In genomic region chr19:42061443-42061842, GRCm38 (mm10) we compare ENCODE assay signal across 28 mouse cellular contexts. TPM values are rescaled to one million over a fixed set of nuclear protein-coding genes. Genes with fewer than 3 reads are reported as not detected.
DNase-seq lines count a peak whose midpoint lies in the region; ATAC-seq and TF ChIP-seq lines count a peak whose summit lies in the region.
"Had no signal": no experiment of that assay in that cellular context is flagged by ENCODE, and none has a peak within 500 bp of the region (broad histone marks: within the 10 kb centered on the region; RNA-seq: fewer than 3 reads in every experiment).

No protein-coding gene starts in this region.

- no peaks in the 10 kb centered on the region for H3K4me1 ChIP-seq in liver, adult 2 months (ENCODE audit: control insufficient read depth, insufficient read depth, low read length)
- H3K4me1 ChIP-seq: embryonic facial prominence, embryonic 12.5 days; forebrain, embryonic 13.5 days; hindbrain, embryonic 10.5 days; limb, embryonic 13.5 days; lung, embryonic 15.5 days; megakaryocyte, embryonic 14.5 days; midbrain, embryonic 13.5 days had no signal

- no peak overlapping the region for H3K9ac ChIP-seq in liver, adult 2 months (ENCODE audit: low read depth, low read length)
- H3K9ac ChIP-seq: embryonic facial prominence, embryonic 12.5 days; forebrain, embryonic 13.5 days; limb, embryonic 13.5 days; lung, embryonic 15.5 days; midbrain, embryonic 13.5 days had no signal

- peaks cover 3% of the 10 kb centered on the region; the same call in 1 of the 2 replicates for H3K79me2 ChIP-seq in liver, adult 2 months (ENCODE audit: control insufficient read depth, insufficient read depth, low read length)

- H3K27ac ChIP-seq in liver, adult 2 months (replicated peaks; ENCODE audit: insufficient read depth, low read depth, low read length), result no peak overlapping the region
- H3K27ac ChIP-seq: embryonic facial prominence, embryonic 12.5 days; forebrain, embryonic 13.5 days; hindbrain, embryonic 10.5 days; hindbrain, postnatal 0 days; limb, embryonic 13.5 days; lung, embryonic 15.5 days; midbrain, embryonic 13.5 days had no signal

- WGBS in liver, adult 2 months, result 77% methylated on average over 7 of the region's 7 CpGs

- H3K36me3 ChIP-seq in liver, adult 2 months (ENCODE audit: control insufficient read depth, insufficient read depth, low read length), result peaks cover 46% of the 10 kb centered on the region
- H3K36me3 ChIP-seq: embryonic facial prominence, embryonic 12.5 days; G1E; hindbrain, embryonic 10.5 days; limb, embryonic 13.5 days; lung, embryonic 15.5 days; midbrain, embryonic 13.5 days had no signal

- TF ChIP-seq CTCF in liver, adult 2 months (IDR thresholded peaks at IDR 0.05; ENCODE audit: low read depth, low read length), result no peak

- no peak for ATAC-seq in erythroid progenitor cell, adult 5-6 weeks (replicated peaks; ENCODE audit: low FRiP score, poor library complexity, severe bottlenecking)
- ATAC-seq: forebrain, embryonic 13.5 days; hindbrain, postnatal 0 days; midbrain, embryonic 13.5 days had no signal

- peak; percentile 46 for DNase-seq in liver, adult 2 months (ENCODE audit: extremely low read depth, low read depth, low spot score)
- DNase-seq in liver (no peak), MN1 (ENCODE audit: low spot score) (no peak)
- DNase-seq in kidney, adult 9 months, result peak; percentile 86
- DNase-seq in kidney, postnatal 25 days, result peak; percentile 58 to 86
- DNase-seq in right cerebral cortex, postnatal 4 days, result no peak
- DNase-seq: adrenal gland, adult 2 months; B cell, adult 2 months; cerebellum, adult 11 months; cerebellum, postnatal 10 days; layer of hippocampus, adult 9-11 months; lung, postnatal 36 days had no signal

- H3K4me3 ChIP-seq in liver, adult 2 months (ENCODE audit: insufficient read depth, low read depth, low read length), result no peak overlapping the region
- H3K4me3 ChIP-seq: embryonic facial prominence, embryonic 12.5 days; forebrain, embryonic 13.5 days; hindbrain, embryonic 10.5 days; limb, embryonic 13.5 days; lung, embryonic 15.5 days; megakaryocyte, embryonic 14.5 days; midbrain, embryonic 13.5 days had no signal

- TF ChIP-seq POLR2A in liver, adult 2 months (IDR thresholded peaks at IDR 0.05; ENCODE audit: extremely low read depth, insufficient read depth, low read length), result no peak

- H3K27me3 ChIP-seq in liver, adult 2 months (ENCODE audit: control insufficient read depth, insufficient read depth, low read length), result no peaks in the 10 kb centered on the region
- H3K27me3 ChIP-seq: embryonic facial prominence, embryonic 12.5 days; forebrain, embryonic 13.5 days; limb, embryonic 13.5 days; lung, embryonic 15.5 days; midbrain, embryonic 13.5 days had no signal

RNA-seq across cellular contexts. Expression of gene 4933411K16Rik, which starts 9.4 kb away (rescaled TPM):
- 13.9 and 17.1 TPM in 2 replicates for total RNA-seq in liver, adult 2 months (2014; rRNA removed)
- 3.5 and 7.0 TPM in 2 replicates for polyA plus RNA-seq in liver, adult 2 months (2012; rRNA removed)
- total RNA-seq in erythroid progenitor cell, adult 5-6 weeks (2015; ENCODE audit: low replicate concordance), result not detected in 2 replicates
- not detected in 2 replicates for total RNA-seq in erythroid progenitor cell, adult 5-6 weeks (2017; ENCODE audit: low replicate concordance)
- total RNA-seq: CH12.LX, G1E had no signal
- polyA plus RNA-seq: embryonic facial prominence, embryonic 12.5 days; forebrain, embryonic 13.5 days; G1E; heart, postnatal 0 days; hindbrain, embryonic 10.5 days; hindbrain, postnatal 0 days; lung, embryonic 15.5 days; midbrain, embryonic 13.5 days; neural tube, embryonic 11.5 days; thymus, postnatal 0 days had no signal

RNA-seq across cellular contexts. Expression of gene Hoga1, which starts 16.0 kb away (rescaled TPM):
- total RNA-seq in liver, adult 2 months (2014; rRNA removed), result 128 and 132 TPM in 2 replicates
- polyA plus RNA-seq in liver, adult 2 months (2012; rRNA removed), result 247 and 290 TPM in 2 replicates
- not detected in 2 replicates for total RNA-seq in erythroid progenitor cell, adult 5-6 weeks (2015; ENCODE audit: low replicate concordance)
- total RNA-seq in erythroid progenitor cell, adult 5-6 weeks (2017; ENCODE audit: low replicate concordance), result not detected in 2 replicates
- total RNA-seq: CH12.LX, G1E had no signal
- polyA plus RNA-seq: G1E had no signal

RNA-seq across cellular contexts. Expression of gene Morn4, which starts 24.7 kb away (rescaled TPM):
- 0.09 and 0.13 TPM in 2 replicates for total RNA-seq in liver, adult 2 months (2014; rRNA removed)
- 0.27 and 0.44 TPM in 2 replicates for polyA plus RNA-seq in liver, adult 2 months (2012; rRNA removed)
- total RNA-seq in erythroid progenitor cell, adult 5-6 weeks (2015; ENCODE audit: low replicate concordance), result not detected in 2 replicates
- total RNA-seq in erythroid progenitor cell, adult 5-6 weeks (2017; ENCODE audit: low replicate concordance), result not detected in 2 replicates

RNA-seq across cellular contexts. Expression of gene Ankrd2, which starts 25.6 kb away (rescaled TPM):
- total RNA-seq in liver, adult 2 months (2014; rRNA removed), result 1.1 and 1.2 TPM in 2 replicates
- 0.37 and 0.65 TPM in 2 replicates for polyA plus RNA-seq in liver, adult 2 months (2012; rRNA removed)
- total RNA-seq in erythroid progenitor cell, adult 5-6 weeks (2015; ENCODE audit: low replicate concordance), result not detected in 2 replicates
- total RNA-seq in erythroid progenitor cell, adult 5-6 weeks (2017; ENCODE audit: low replicate concordance), result not detected in 2 replicates
- total RNA-seq: CH12.LX, G1E had no signal
- polyA plus RNA-seq: G1E; hindbrain, embryonic 10.5 days; large intestine, adult 2 months; urinary bladder, adult 2 months had no signal

RNA-seq across cellular contexts. Expression of gene Pi4k2a, which starts 28.8 kb away (rescaled TPM):
- 20.2 and 23.8 TPM in 2 replicates for total RNA-seq in liver, adult 2 months (2014; rRNA removed)
- polyA plus RNA-seq in liver, adult 2 months (2012; rRNA removed), result 43.3 and 46.1 TPM in 2 replicates
- 2.5 and 3.4 TPM in 2 replicates for total RNA-seq in erythroid progenitor cell, adult 5-6 weeks (2015; ENCODE audit: low replicate concordance)
- 2.1 and 3.3 TPM in 2 replicates for total RNA-seq in erythroid progenitor cell, adult 5-6 weeks (2017; ENCODE audit: low replicate concordance)

Comparison
In these comparisons a context has a peak if more than half of its experiments do, and no peak if none do; other contexts are left out.
1. DNase-seq: peak in liver, adult 2 months (single experiment), kidney, adult 9 months (single experiment) and kidney, postnatal 25 days (2 of 2); none in liver (single experiment), right cerebral cortex, postnatal 4 days (single experiment) and MN1 (single experiment).
2. RNA of gene 4933411K16Rik, which starts 9.4 kb away (total RNA-seq): 13.9 to 17.1 TPM in liver, adult 2 months; not detected in erythroid progenitor cell, adult 5-6 weeks; every median in the first group is over 10 times any median in the second.
3. RNA of gene Hoga1, which starts 16.0 kb away (total RNA-seq): 128 to 132 TPM in liver, adult 2 months; not detected in erythroid progenitor cell, adult 5-6 weeks; every median in the first group is over 100 times any median in the second.